Comparison of ENCODE assay signal across 8 mouse cellular contexts in genomic region chr19:5851481-5851971, GRCm38 (mm10). TPM values are rescaled to one million over a fixed set of nuclear protein-coding genes. Genes with fewer than 3 reads are reported as not detected.
DNase-seq lines count a peak whose midpoint lies in the region; ATAC-seq and TF ChIP-seq lines count a peak whose summit lies in the region.

No protein-coding gene starts in this region.

- peak overlapping the region; percentile 32 for H3K9ac ChIP-seq in lung, postnatal 0 days (replicated peaks; ENCODE audit: low read depth)
- 0 out of 2 replicates have a peak overlapping the region, but pooled peaks have one; percentile 8 for H3K9ac ChIP-seq in hindbrain, embryonic 12.5 days
- no peak overlapping the region for H3K9ac ChIP-seq in stomach, embryonic 14.5 days (replicated peaks; ENCODE audit: low read depth, low read length)

- ATAC-seq in lung, postnatal 0 days: no peak
- no peak for ATAC-seq in hindbrain, embryonic 12.5 days (ENCODE audit: low FRiP score)
- ATAC-seq in stomach, embryonic 14.5 days (ENCODE audit: insufficient number of reproducible peaks, insufficient read depth, low FRiP score, low read depth): no peak

- peaks cover 25% of the 10 kb centered on the region; the same call in 1 of the 2 replicates for H3K36me3 ChIP-seq in lung, postnatal 0 days (ENCODE audit: insufficient read depth, low read length)
- peaks cover 37% of the 10 kb centered on the region for H3K36me3 ChIP-seq in hindbrain, embryonic 12.5 days
- peaks cover 10% of the 10 kb centered on the region; the same call in 1 of the 2 replicates for H3K36me3 ChIP-seq in stomach, embryonic 14.5 days (ENCODE audit: control insufficient read depth, insufficient read depth, low read length)

- peak; percentile 78 for DNase-seq in lung, postnatal 0 days (ENCODE audit: low spot score)
- no peak for DNase-seq in lung, postnatal 4 days
- peak; percentile 52 for DNase-seq in c-Kit-positive CD71-positive TER-119-positive erythroid progenitor cells, embryonic 14.5 days (ENCODE audit: low spot score)
- DNase-seq in kidney, postnatal 25 days: no peak
- no peak for DNase-seq in spleen, postnatal 4 days (ENCODE audit: low spot score in 2 of 2)
- DNase-seq in thymus, adult 18-20 months: no peak

- peaks cover 36% of the 10 kb centered on the region for H3K4me1 ChIP-seq in lung, postnatal 0 days (ENCODE audit: insufficient read depth, low read depth, low read length)
- H3K4me1 ChIP-seq in hindbrain, embryonic 12.5 days: peaks cover 43% of the 10 kb centered on the region
- H3K4me1 ChIP-seq in stomach, embryonic 14.5 days (ENCODE audit: control insufficient read depth, insufficient read depth, low read length): peaks cover 31% of the 10 kb centered on the region

- no peak overlapping the region for H3K4me3 ChIP-seq in lung, postnatal 0 days (ENCODE audit: low read depth, low read length)
- no peak overlapping the region for H3K4me3 ChIP-seq in hindbrain, embryonic 12.5 days
- H3K4me3 ChIP-seq in stomach, embryonic 14.5 days (ENCODE audit: low read depth, low read length): no peak overlapping the region

- TF ChIP-seq EP300 in lung, postnatal 0 days (IDR thresholded peaks at IDR 0.05): no peak

- no peak for TF ChIP-seq CTCF in lung, postnatal 0 days (IDR thresholded peaks at IDR 0.05)

- peak overlapping the region; percentile 19; the same call in 1 of the 2 replicates for H3K4me2 ChIP-seq in lung, postnatal 0 days (replicated peaks; ENCODE audit: low read depth, low read length)
- no peak overlapping the region for H3K4me2 ChIP-seq in hindbrain, embryonic 12.5 days (replicated peaks)
- no peak overlapping the region for H3K4me2 ChIP-seq in stomach, embryonic 14.5 days (replicated peaks; ENCODE audit: low read depth, low read length)

- peak overlapping the region; percentile 83 for H3K27ac ChIP-seq in lung, postnatal 0 days (ENCODE audit: low read length)
- H3K27ac ChIP-seq in hindbrain, embryonic 12.5 days: no peak overlapping the region
- H3K27ac ChIP-seq in stomach, embryonic 14.5 days (ENCODE audit: low read length): peak overlapping the region; percentile 52

- WGBS in lung, postnatal 0 days: 70% methylated on average over 5 of the region's 5 CpGs
- 81% methylated on average over 5 of the region's 5 CpGs for WGBS in hindbrain, embryonic 12.5 days
- WGBS in stomach, embryonic 14.5 days: 69% methylated on average over 5 of the region's 5 CpGs

- no peaks in the 10 kb centered on the region for H3K9me3 ChIP-seq in lung, postnatal 0 days (ENCODE audit: low read length)
- H3K9me3 ChIP-seq in hindbrain, embryonic 12.5 days (replicated peaks): no peaks in the 10 kb centered on the region
- no peaks in the 10 kb centered on the region for H3K9me3 ChIP-seq in stomach, embryonic 14.5 days (ENCODE audit: control insufficient read depth, low read depth, low read length)

- no peaks in the 10 kb centered on the region for H3K27me3 ChIP-seq in lung, postnatal 0 days (replicated peaks; ENCODE audit: insufficient read depth, low read length)
- H3K27me3 ChIP-seq in hindbrain, embryonic 12.5 days: no peaks in the 10 kb centered on the region
- no peaks in the 10 kb centered on the region for H3K27me3 ChIP-seq in stomach, embryonic 14.5 days (ENCODE audit: control insufficient read depth, insufficient read depth, low read length)

RNA-seq across cellular contexts. Expression of gene Frmd8, which starts 23.5 kb away (rescaled TPM):
- 33.9 and 35.1 TPM in 2 replicates for polyA plus RNA-seq in lung, postnatal 0 days (2015; fragmentation: Nextera tagmentation; extraction: Ambion mirVana)
- 28.7 and 29.9 TPM in 2 replicates for polyA plus RNA-seq in hindbrain, embryonic 12.5 days (2016; fragmentation: Nextera tagmentation; extraction: Ambion mirVana)
- polyA plus RNA-seq in stomach, embryonic 14.5 days (2014; fragmentation: Nextera tagmentation; extraction: Ambion mirVana): 18.3 and 18.6 TPM in 2 replicates

RNA-seq across cellular contexts. Expression of gene Slc25a45, which starts 26.1 kb away (rescaled TPM):
- 8.4 and 10.2 TPM in 2 replicates for polyA plus RNA-seq in lung, postnatal 0 days (2015; fragmentation: Nextera tagmentation; extraction: Ambion mirVana)
- 2.0 and 2.2 TPM in 2 replicates for polyA plus RNA-seq in hindbrain, embryonic 12.5 days (2016; fragmentation: Nextera tagmentation; extraction: Ambion mirVana)
- polyA plus RNA-seq in stomach, embryonic 14.5 days (2014; fragmentation: Nextera tagmentation; extraction: Ambion mirVana): 1.8 and 2.8 TPM in 2 replicates

RNA-seq across cellular contexts. Expression of gene Tigd3, which starts 42.4 kb away (rescaled TPM):
- polyA plus RNA-seq in lung, postnatal 0 days (2015; fragmentation: Nextera tagmentation; extraction: Ambion mirVana): 1.3 and 1.5 TPM in 2 replicates
- polyA plus RNA-seq in hindbrain, embryonic 12.5 days (2016; fragmentation: Nextera tagmentation; extraction: Ambion mirVana): 11.0 and 11.3 TPM in 2 replicates
- polyA plus RNA-seq in stomach, embryonic 14.5 days (2014; fragmentation: Nextera tagmentation; extraction: Ambion mirVana): 3.1 and 3.2 TPM in 2 replicates

Comparison
In these comparisons a context has a peak if more than half of its experiments do, and no peak if none do; other contexts are left out.
1. DNase-seq: peak in lung, postnatal 0 days (single experiment) and c-Kit-positive CD71-positive TER-119-positive erythroid progenitor cells, embryonic 14.5 days (single experiment); none in lung, postnatal 4 days (0 of 2), kidney, postnatal 25 days (0 of 2), spleen, postnatal 4 days (0 of 2) and thymus, adult 18-20 months (0 of 2).